ENCODE assay signal across 9 mouse cellular contexts in the genomic region with DNA sequence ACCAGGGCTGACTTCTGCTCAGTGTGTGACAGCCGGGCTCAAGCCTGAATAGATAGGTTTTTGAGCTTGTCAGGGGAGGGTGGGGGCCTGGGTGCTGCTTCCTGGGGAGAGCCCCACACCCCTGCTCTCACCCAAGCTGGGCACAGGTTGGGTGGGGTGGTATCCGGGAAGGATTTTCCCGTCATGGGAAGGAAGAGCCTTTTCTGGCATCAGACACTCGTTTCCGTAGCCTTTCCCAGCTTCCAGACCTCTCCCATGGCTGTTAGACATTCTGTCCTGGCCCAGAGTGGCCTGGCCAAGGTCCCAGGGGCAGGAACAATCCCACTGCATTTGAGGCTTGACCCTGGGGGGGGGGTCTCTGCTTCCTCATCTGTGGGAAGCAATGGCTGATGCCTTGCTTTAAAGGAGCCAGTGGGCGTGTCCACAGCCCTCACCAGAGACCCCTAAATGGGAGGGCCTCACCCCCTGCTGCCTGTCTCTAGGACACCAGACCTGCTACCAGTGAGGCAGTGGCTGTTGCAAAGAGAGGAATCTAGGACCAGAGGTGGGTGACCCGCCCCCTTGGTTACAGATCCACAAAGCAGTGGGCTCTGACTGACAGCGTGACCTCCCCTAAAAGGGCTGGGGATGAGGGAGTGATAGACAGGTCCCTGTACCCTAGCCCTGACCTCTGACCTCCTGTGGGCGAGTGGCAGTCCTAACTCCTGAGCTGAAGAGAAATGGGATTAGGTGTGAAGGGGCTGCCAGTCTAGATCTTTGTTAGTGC. TPM values are rescaled to one million over a fixed set of nuclear protein-coding genes. Genes with fewer than 3 reads are reported as not detected.
DNase-seq lines count a peak whose midpoint lies in the region; ATAC-seq lines count a peak whose summit lies in the region.
"Had no signal": no experiment of that assay in that cellular context is flagged by ENCODE, and none has a peak within 500 bp of the region (broad histone marks: within the 10 kb centered on the region; RNA-seq: fewer than 3 reads in every experiment).

No protein-coding gene starts in this region.

- WGBS in forebrain, embryonic 11.5 days = 13% methylated on average over 9 of the region's 9 CpGs
- 25% methylated on average over 9 of the region's 9 CpGs for WGBS in forebrain, embryonic 15.5 days
- 24% methylated on average over 9 of the region's 9 CpGs for WGBS in embryonic facial prominence, embryonic 10.5 days

- DNase-seq in forebrain, embryonic 11.5 days (ENCODE audit: low spot score) = no peak
- peak; percentile 58 for DNase-seq in embryonic facial prominence, embryonic 10.5 days (ENCODE audit: low spot score)
- peak; percentile 25 to 57 for DNase-seq in kidney, adult 8-10 months
- peak; percentile 59 for DNase-seq in lung, postnatal 14 days
- DNase-seq in ovary, postnatal 14 days (ENCODE audit: low spot score) = no peak
- DNase-seq in cerebellum, adult 9-11 months = no peak
- DNase-seq in cerebellum, postnatal 36 days = no peak
- DNase-seq: B cell, adult 2 months had no signal

- no peak overlapping the region; the same call in 1 of the 2 replicates for H3K4me2 ChIP-seq in forebrain, embryonic 11.5 days (ENCODE audit: low read depth, low read length, severe bottlenecking)
- H3K4me2 ChIP-seq in forebrain, embryonic 15.5 days (replicated peaks) = no peak overlapping the region

- H3K36me3 ChIP-seq in forebrain, embryonic 11.5 days (ENCODE audit: control insufficient read depth, insufficient read depth, low read length) = no peaks in the 10 kb centered on the region
- H3K36me3 ChIP-seq in forebrain, embryonic 15.5 days = peaks cover 4% of the 10 kb centered on the region; the same call in 1 of the 2 replicates
- peaks cover 74% of the 10 kb centered on the region for H3K36me3 ChIP-seq in embryonic facial prominence, embryonic 10.5 days (replicated peaks)

- H3K9me3 ChIP-seq in forebrain, embryonic 11.5 days (ENCODE audit: control insufficient read depth, low read length) = no peaks in the 10 kb centered on the region
- H3K9me3 ChIP-seq in forebrain, embryonic 15.5 days = no peaks in the 10 kb centered on the region
- H3K9me3 ChIP-seq in embryonic facial prominence, embryonic 10.5 days = no peaks in the 10 kb centered on the region

- H3K9ac ChIP-seq in forebrain, embryonic 11.5 days (ENCODE audit: low read length) = peak overlapping the region; percentile 9; the same call in 1 of the 2 replicates
- H3K9ac ChIP-seq in forebrain, embryonic 15.5 days (replicated peaks) = no peak overlapping the region

- H3K4me1 ChIP-seq in forebrain, embryonic 11.5 days (replicated peaks; ENCODE audit: control insufficient read depth, insufficient read depth, low read length) = peaks cover 38% of the 10 kb centered on the region
- H3K4me1 ChIP-seq in forebrain, embryonic 15.5 days = peaks cover 61% of the 10 kb centered on the region
- peaks cover 77% of the 10 kb centered on the region for H3K4me1 ChIP-seq in embryonic facial prominence, embryonic 10.5 days

- no peaks in the 10 kb centered on the region for H3K27me3 ChIP-seq in forebrain, embryonic 11.5 days (ENCODE audit: control insufficient read depth, insufficient read depth, low read length)
- H3K27me3 ChIP-seq in forebrain, embryonic 15.5 days = no peaks in the 10 kb centered on the region
- H3K27me3 ChIP-seq in embryonic facial prominence, embryonic 10.5 days (replicated peaks; ENCODE audit: low read depth, poor library complexity, severe bottlenecking) = 0 out of 2 replicates have a peak, but pooled peaks cover 5% of the 10 kb centered on the region

- no peak for ATAC-seq in forebrain, embryonic 11.5 days (replicated peaks; ENCODE audit: low FRiP score)
- no peak for ATAC-seq in forebrain, embryonic 15.5 days (replicated peaks)

- H3K27ac ChIP-seq in forebrain, embryonic 11.5 days (ENCODE audit: low read depth, low read length) = no peak overlapping the region
- H3K27ac ChIP-seq in forebrain, embryonic 15.5 days (replicated peaks) = no peak overlapping the region; the same call in 1 of the 2 replicates
- H3K27ac ChIP-seq in embryonic facial prominence, embryonic 10.5 days (replicated peaks) = peak overlapping the region; percentile 36

- H3K4me3 ChIP-seq in forebrain, embryonic 11.5 days (ENCODE audit: low read depth, low read length) = no peak overlapping the region
- H3K4me3 ChIP-seq in forebrain, embryonic 15.5 days = no peak overlapping the region
- peak overlapping the region; percentile 8; the same call in 1 of the 2 replicates for H3K4me3 ChIP-seq in embryonic facial prominence, embryonic 10.5 days

RNA-seq across cellular contexts. Expression of a gene that starts 13.2 kb away (rescaled TPM):
- 13.2 and 15.9 TPM in 2 replicates for polyA plus RNA-seq in forebrain, embryonic 11.5 days (2014; fragmentation: Nextera tagmentation; extraction: Ambion mirVana)
- polyA plus RNA-seq in forebrain, embryonic 15.5 days (2015; fragmentation: Nextera tagmentation; extraction: Ambion mirVana) = 13.7 and 14.6 TPM in 2 replicates
- 13.2 and 21.4 TPM in 2 replicates for polyA plus RNA-seq in embryonic facial prominence, embryonic 10.5 days (2016; fragmentation: Nextera tagmentation; extraction: Ambion mirVana)

RNA-seq across cellular contexts. Expression of a gene that starts 17.5 kb away (rescaled TPM):
- 1.6 and 2.6 TPM in 2 replicates for polyA plus RNA-seq in forebrain, embryonic 11.5 days (2014; fragmentation: Nextera tagmentation; extraction: Ambion mirVana)
- 1.7 and 1.8 TPM in 2 replicates for polyA plus RNA-seq in forebrain, embryonic 15.5 days (2015; fragmentation: Nextera tagmentation; extraction: Ambion mirVana)
- polyA plus RNA-seq in embryonic facial prominence, embryonic 10.5 days (2016; fragmentation: Nextera tagmentation; extraction: Ambion mirVana) = 3.4 and 4.3 TPM in 2 replicates

RNA-seq across cellular contexts. Expression of a gene that starts 27.7 kb away (rescaled TPM):
- polyA plus RNA-seq in forebrain, embryonic 11.5 days (2014; fragmentation: Nextera tagmentation; extraction: Ambion mirVana) = 6.7 TPM in 2 replicates
- 24.2 and 24.4 TPM in 2 replicates for polyA plus RNA-seq in forebrain, embryonic 15.5 days (2015; fragmentation: Nextera tagmentation; extraction: Ambion mirVana)
- 5.6 and 6.6 TPM in 2 replicates for polyA plus RNA-seq in embryonic facial prominence, embryonic 10.5 days (2016; fragmentation: Nextera tagmentation; extraction: Ambion mirVana)

Comparison
In these comparisons a context has a peak if more than half of its experiments do, and no peak if none do; other contexts are left out.
1. DNase-seq: peak in embryonic facial prominence, embryonic 10.5 days (single experiment), kidney, adult 8-10 months (2 of 2) and lung, postnatal 14 days (single experiment); none in forebrain, embryonic 11.5 days (single experiment), ovary, postnatal 14 days (single experiment), cerebellum, adult 9-11 months (single experiment) and cerebellum, postnatal 36 days (0 of 2).